ENCODE assay signal across 4 mouse cellular contexts in genomic region chr12:92891663-92892062, GRCm38 (mm10).
DNase-seq lines count a peak whose midpoint lies in the region; ATAC-seq and TF ChIP-seq lines count a peak whose summit lies in the region.
"Not testable (repeated sequence)": the region's sequence is repeated elsewhere in the genome, so short reads cannot be mapped to it uniquely, and the experiment has no call there.

No protein-coding gene starts in this region.

- H3K9me3 ChIP-seq in G1E (replicated peaks) = peaks cover 21% of the 10 kb centered on the region

- ATAC-seq in G1E (ENCODE audit: extremely low read depth, insufficient number of reproducible peaks, low FRiP score, poor library complexity, severe bottlenecking) = peak; percentile 23; the same call in 1 of the 2 replicates
- peak; percentile 57 for ATAC-seq in granulocyte monocyte progenitor cell, adult 5-6 weeks (replicated peaks; ENCODE audit: poor library complexity, severe bottlenecking)
- ATAC-seq in inflammation-experienced regulatory T-cells, adult 6 months = peak; percentile 6
- ATAC-seq in megakaryocyte progenitor cell, adult 5-6 weeks (replicated peaks; ENCODE audit: poor library complexity) = peak; percentile 57

- not testable (repeated sequence) for H3K36me3 ChIP-seq in G1E (replicated peaks)

- not testable (repeated sequence) for H3K4me1 ChIP-seq in G1E (ENCODE audit: insufficient read depth, low read depth, low read length)

- H3K4me3 ChIP-seq in G1E (ENCODE audit: low read depth, low read length) = not testable (repeated sequence)

- DNase-seq in G1E (ENCODE audit: low spot score) = not testable (repeated sequence)

- not testable (repeated sequence) for TF ChIP-seq CTCF in G1E (IDR thresholded peaks at IDR 0.05; ENCODE audit: low read depth, low read length)

- H3K27me3 ChIP-seq in G1E (ENCODE audit: insufficient read depth, low read length) = not testable (repeated sequence)

Comparison
In these comparisons a context has a peak if more than half of its experiments do, and no peak if none do; other contexts are left out.
1. ATAC-seq: peak in every context shown above with its lines; median percentile 57 in granulocyte monocyte progenitor cell, adult 5-6 weeks; 57 in megakaryocyte progenitor cell, adult 5-6 weeks; 23 in G1E; 6 in inflammation-experienced regulatory T-cells, adult 6 months.